Mouse (Mus musculus): ENCODE data around the gene Ddx60. TPM values are rescaled to one million over a fixed set of nuclear protein-coding genes. Genes with fewer than 3 reads are reported as not detected.

Gene Ddx60
- polyA plus RNA-seq (2016; fragmentation: Nextera tagmentation; extraction: Ambion mirVana): 2.0 and 2.6 TPM in 2 replicates

DNA sequence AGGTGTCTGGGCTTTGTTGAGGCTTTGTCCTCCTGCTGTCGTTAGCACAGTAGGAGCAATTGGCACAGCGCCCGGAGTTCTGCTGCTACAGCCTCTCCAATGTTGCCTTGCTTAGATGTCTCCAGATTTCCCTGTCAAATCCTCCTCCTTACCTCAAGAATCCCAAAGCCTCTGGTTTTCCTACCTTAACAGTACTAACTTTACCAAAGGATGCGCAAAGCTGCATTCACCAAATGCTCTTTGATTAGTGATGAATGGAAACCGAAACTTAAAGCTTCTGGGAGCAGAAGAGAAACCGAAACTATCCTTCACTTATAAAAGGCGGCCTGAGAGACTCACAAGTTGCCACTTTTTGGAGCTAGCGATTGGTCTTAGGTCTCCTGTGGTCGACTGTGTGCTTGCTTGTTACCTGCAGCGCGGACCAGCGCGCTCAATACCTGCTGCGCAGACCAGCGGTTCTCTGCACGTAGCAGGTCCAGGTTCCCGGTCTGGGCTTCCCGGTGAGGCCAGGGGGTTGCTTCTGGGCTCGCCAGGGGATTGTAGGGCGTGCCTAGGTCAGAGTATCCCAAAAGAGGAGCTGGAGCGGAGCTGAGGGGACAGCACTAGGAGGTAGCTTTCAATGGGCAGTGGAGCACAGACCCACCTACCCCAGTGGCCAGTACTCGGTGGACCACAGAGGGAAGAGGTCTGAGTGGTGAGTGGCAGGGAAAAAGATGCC, at the start of gene Ddx60:
Gene Ddx60, plus strand, starts transcription at position 311 of the 718 bp plus-strand sequence.
- peak within 1 kb of the TSS; percentile 90 for H3K4me2 ChIP-seq
- peak; percentile 69 for ATAC-seq (ENCODE audit: insufficient number of reproducible peaks, low FRiP score)
- H3K4me1 ChIP-seq (replicated peaks): peaks cover 38% of the 10 kb centered on the region
- no peaks in the 10 kb centered on the region for H3K9me3 ChIP-seq (replicated peaks)
- peak within 1 kb of the TSS; percentile 67 for H3K4me3 ChIP-seq
- H3K36me3 ChIP-seq: no peaks in the 10 kb centered on the region
- WGBS: 8% methylated on average over 22 of the region's 22 CpGs
- H3K27ac ChIP-seq (ENCODE audit: poor library complexity, severe bottlenecking): peak within 1 kb of the TSS; percentile 91
- no peaks in the 10 kb centered on the region for H3K27me3 ChIP-seq (replicated peaks)
- H3K9ac ChIP-seq: peak within 1 kb of the TSS; percentile 88

- Histone ChIP-seq H3K4me2 (no peak overlapping the region), H3K9me3 (replicated peaks) (no peaks in the 10 kb centered on the region), H3K27ac (ENCODE audit: poor library complexity, severe bottlenecking) (no peak overlapping the region), H3K4me1 (replicated peaks) (peaks cover 25% of the 10 kb centered on the region), H3K36me3 (peaks cover 14% of the 10 kb centered on the region), H3K27me3 (replicated peaks) (no peaks in the 10 kb centered on the region), H3K9ac (no peak overlapping the region), H3K4me3 (no peak overlapping the region)
- ATAC-seq (ENCODE audit: insufficient number of reproducible peaks, low FRiP score): no peak
- WGBS: 61% methylated on average over 2 of the region's 2 CpGs
Measured at GRCm38 (mm10) chr8:61894062-61894461, 33.8 kb upstream of the Ddx60 start.

DNA sequence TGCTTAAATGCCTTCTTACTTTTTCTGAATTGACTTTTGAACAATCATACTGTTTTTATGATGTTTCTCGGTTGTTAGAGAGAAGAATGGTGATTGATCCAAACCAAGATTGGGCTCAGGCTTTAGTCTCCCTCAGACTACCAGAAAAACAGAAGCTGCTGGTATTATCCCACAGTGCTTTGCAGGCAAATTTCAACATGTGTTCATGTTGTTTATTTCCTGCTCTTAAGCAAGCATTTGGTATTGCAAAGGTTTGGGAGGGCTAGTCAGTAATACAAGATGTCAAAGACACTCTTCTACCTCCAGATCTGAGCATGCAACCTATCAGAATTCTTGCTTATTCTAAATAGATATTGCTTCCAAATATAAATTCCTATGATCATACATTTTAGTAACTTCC, 31.1 kb upstream of the Ddx60 start:
- Histone ChIP-seq H3K27me3 (replicated peaks) (no peaks in the 10 kb centered on the region), H3K9me3 (replicated peaks) (no peaks in the 10 kb centered on the region), H3K27ac (ENCODE audit: poor library complexity, severe bottlenecking) (no peak overlapping the region), H3K9ac (no peak overlapping the region), H3K4me2 (no peak overlapping the region), H3K4me1 (replicated peaks) (peaks cover 30% of the 10 kb centered on the region), H3K36me3 (peaks cover 14% of the 10 kb centered on the region), H3K4me3 (no peak overlapping the region)
- ATAC-seq (ENCODE audit: insufficient number of reproducible peaks, low FRiP score): no peak
- WGBS: 71% methylated on average over 1 of the region's 1 CpGs

GRCm38 (mm10) chr8:61897402-61897801, 30.5 kb upstream of the Ddx60 start:
- 0 out of 2 replicates have a peak overlapping the region, but pooled peaks have one; percentile 20 for H3K9ac ChIP-seq
- no peak overlapping the region for H3K4me3 ChIP-seq
- 0 out of 2 replicates have a peak, but pooled peaks have one; percentile 29 for ATAC-seq (ENCODE audit: insufficient number of reproducible peaks, low FRiP score)
- H3K36me3 ChIP-seq: peaks cover 13% of the 10 kb centered on the region
- no peak overlapping the region for H3K27ac ChIP-seq (ENCODE audit: poor library complexity, severe bottlenecking)
- H3K4me1 ChIP-seq (replicated peaks): peaks cover 30% of the 10 kb centered on the region
- peak overlapping the region; percentile 52 for H3K4me2 ChIP-seq
- H3K9me3 ChIP-seq (replicated peaks): no peaks in the 10 kb centered on the region
- no peaks in the 10 kb centered on the region for H3K27me3 ChIP-seq (replicated peaks)
- 35% methylated on average over 1 of the region's 1 CpGs for WGBS

GRCm38 (mm10) chr8:61901028-61901717, 26.7 kb upstream of the Ddx60 start:
- H3K27ac ChIP-seq (ENCODE audit: poor library complexity, severe bottlenecking): peak overlapping the region; percentile 82
- peak overlapping the region; percentile 65 for H3K4me2 ChIP-seq
- no peaks in the 10 kb centered on the region for H3K9me3 ChIP-seq (replicated peaks)
- 48% methylated on average over 6 of the region's 6 CpGs for WGBS
- H3K4me3 ChIP-seq: peak overlapping the region; percentile 57
- H3K9ac ChIP-seq: peak overlapping the region; percentile 76
- H3K4me1 ChIP-seq (replicated peaks): peaks cover 21% of the 10 kb centered on the region
- peaks cover 9% of the 10 kb centered on the region for H3K36me3 ChIP-seq
- no peak for ATAC-seq (ENCODE audit: insufficient number of reproducible peaks, low FRiP score)
- no peaks in the 10 kb centered on the region for H3K27me3 ChIP-seq (replicated peaks)

GRCm38 (mm10) chr8:61902521-61902920, 25.4 kb upstream of the Ddx60 start, which contains the start of gene Palld:
Gene Palld, minus strand, starts transcription at chr8:61902690.
- peak; percentile 72; the same call in 1 of the 2 replicates for ATAC-seq (ENCODE audit: insufficient number of reproducible peaks, low FRiP score)
- Histone ChIP-seq H3K9me3 (replicated peaks) (no peaks in the 10 kb centered on the region), H3K4me3 (peak within 1 kb of the TSS; percentile 57), H3K9ac (peak within 1 kb of the TSS; percentile 72), H3K36me3 (peaks cover 9% of the 10 kb centered on the region), H3K27me3 (replicated peaks) (no peaks in the 10 kb centered on the region), H3K4me1 (replicated peaks) (peaks cover 17% of the 10 kb centered on the region), H3K4me2 (no peak within 1 kb of the TSS), H3K27ac (ENCODE audit: poor library complexity, severe bottlenecking) (peak within 1 kb of the TSS; percentile 97)
- WGBS: 39% methylated on average over 5 of the region's 5 CpGs

- Histone ChIP-seq H3K9ac (no peak overlapping the region), H3K27ac (ENCODE audit: poor library complexity, severe bottlenecking) (peak overlapping the region; percentile 97), H3K27me3 (replicated peaks) (no peaks in the 10 kb centered on the region), H3K4me1 (replicated peaks) (peaks cover 17% of the 10 kb centered on the region), H3K36me3 (no peaks in the 10 kb centered on the region), H3K4me2 (peak overlapping the region; percentile 54), H3K4me3 (no peak overlapping the region), H3K9me3 (replicated peaks) (no peaks in the 10 kb centered on the region)
- peak; percentile 90 for ATAC-seq (ENCODE audit: insufficient number of reproducible peaks, low FRiP score)
- WGBS: 18% methylated on average over 13 of the region's 13 CpGs
Measured at GRCm38 (mm10) chr8:61908303-61909215, 19.3 kb upstream of the Ddx60 start.

DNA sequence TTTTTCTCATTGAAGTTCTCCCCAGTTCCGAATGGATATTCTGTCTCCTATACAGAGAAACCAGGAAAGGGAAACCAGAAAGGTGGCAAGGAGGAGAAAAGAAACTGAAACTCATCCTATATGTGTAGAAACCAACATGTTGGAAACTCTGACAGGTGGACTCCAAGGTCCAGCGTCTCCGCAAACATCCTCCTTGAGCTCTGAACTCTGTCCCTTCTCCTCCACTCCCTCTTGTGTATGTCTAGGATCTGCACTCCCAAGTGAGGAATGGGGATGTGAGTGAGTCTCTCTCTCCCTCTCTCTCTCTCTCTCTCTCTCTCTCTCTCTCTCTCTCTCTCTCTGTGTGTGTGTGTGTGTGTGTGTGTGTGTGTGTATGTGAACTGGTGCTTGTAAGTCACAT, 18.6 kb upstream of the Ddx60 start:
- H3K9me3 ChIP-seq (replicated peaks): no peaks in the 10 kb centered on the region
- peak overlapping the region; percentile 28 for H3K4me2 ChIP-seq
- H3K9ac ChIP-seq: no peak overlapping the region
- H3K4me3 ChIP-seq: no peak overlapping the region
- peak overlapping the region; percentile 87 for H3K27ac ChIP-seq (ENCODE audit: poor library complexity, severe bottlenecking)
- 52% methylated on average over 3 of the region's 3 CpGs for WGBS
- H3K4me1 ChIP-seq (replicated peaks): peaks cover 24% of the 10 kb centered on the region
- H3K27me3 ChIP-seq (replicated peaks): no peaks in the 10 kb centered on the region
- H3K36me3 ChIP-seq: no peaks in the 10 kb centered on the region
- no peak for ATAC-seq (ENCODE audit: insufficient number of reproducible peaks, low FRiP score)

DNA sequence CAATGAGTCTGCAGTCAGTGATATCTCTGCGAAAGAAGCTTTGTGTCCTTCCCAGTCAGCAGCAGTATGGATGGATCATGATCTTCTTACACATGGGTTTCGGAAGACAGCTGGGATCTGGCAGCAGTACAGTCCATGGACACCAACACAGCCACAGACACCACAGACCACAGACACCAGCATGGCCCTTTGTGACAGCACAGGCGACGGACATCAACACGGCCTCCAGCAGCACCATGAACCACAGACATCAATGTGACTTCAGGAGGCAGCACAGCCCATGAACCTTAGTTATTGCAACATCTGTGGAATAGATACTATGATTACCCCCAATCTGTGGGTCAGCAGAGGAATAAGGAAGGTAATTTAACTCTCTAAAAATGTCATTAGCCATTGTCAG, 15.1 kb upstream of the Ddx60 start:
- no peaks in the 10 kb centered on the region for H3K9me3 ChIP-seq (replicated peaks)
- H3K27me3 ChIP-seq (replicated peaks): no peaks in the 10 kb centered on the region
- H3K4me1 ChIP-seq (replicated peaks): peaks cover 25% of the 10 kb centered on the region
- WGBS: 77% methylated on average over 5 of the region's 5 CpGs
- no peaks in the 10 kb centered on the region for H3K36me3 ChIP-seq
- H3K4me2 ChIP-seq: no peak overlapping the region
- H3K27ac ChIP-seq (ENCODE audit: poor library complexity, severe bottlenecking): no peak overlapping the region
- ATAC-seq (ENCODE audit: insufficient number of reproducible peaks, low FRiP score): no peak
- no peak overlapping the region for H3K9ac ChIP-seq
- H3K4me3 ChIP-seq: no peak overlapping the region

DNA sequence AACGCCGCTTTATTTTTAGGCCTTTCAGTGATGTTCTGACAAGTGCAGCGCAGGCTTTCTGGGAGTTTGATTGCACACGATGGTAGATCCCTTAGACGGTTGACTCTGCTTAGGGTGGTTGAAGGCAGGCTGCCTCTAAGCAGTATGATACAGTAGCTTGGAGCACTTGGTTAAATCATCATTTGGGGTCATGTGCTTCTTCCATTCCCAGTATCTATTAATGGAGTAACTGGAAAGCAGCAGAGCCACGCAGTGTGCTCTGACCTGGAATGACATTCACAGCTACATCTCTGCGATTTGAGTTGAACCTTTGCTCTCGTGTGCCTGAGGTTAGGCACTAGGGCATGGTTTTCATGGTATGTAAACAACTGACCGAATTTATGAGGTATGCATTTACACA, 13.9 kb upstream of the Ddx60 start:
- 58% methylated on average over 9 of the region's 9 CpGs for WGBS
- H3K4me3 ChIP-seq: no peak overlapping the region
- no peak overlapping the region for H3K4me2 ChIP-seq
- no peaks in the 10 kb centered on the region for H3K9me3 ChIP-seq (replicated peaks)
- no peak overlapping the region for H3K9ac ChIP-seq
- H3K36me3 ChIP-seq: no peaks in the 10 kb centered on the region
- H3K27me3 ChIP-seq (replicated peaks): no peaks in the 10 kb centered on the region
- peaks cover 23% of the 10 kb centered on the region for H3K4me1 ChIP-seq (replicated peaks)
- ATAC-seq (ENCODE audit: insufficient number of reproducible peaks, low FRiP score): 0 out of 2 replicates have a peak, but pooled peaks have one; percentile 25
- H3K27ac ChIP-seq (ENCODE audit: poor library complexity, severe bottlenecking): no peak overlapping the region; the same call in 1 of the 2 replicates

Measured in heart, embryonic 12.5 days (tissue).